Mouse (Mus musculus): ENCODE results near the gene Elf2. TPM values are rescaled to one million over a fixed set of nuclear protein-coding genes. Genes with fewer than 3 reads are reported as not detected.

The Elf2 gene
- polyA plus RNA-seq, 1 experiment, result 28.1 TPM

GRCm38 (mm10) chr3:51316876-51317275 lies 23.6 kb downstream of the Elf2 start:
- no peaks in the 10 kb centered on the region for H3K27me3 ChIP-seq (replicated peaks; ENCODE audit: control insufficient read depth, insufficient read depth, low read length)
- H3K36me3 ChIP-seq (ENCODE audit: control insufficient read depth, insufficient read depth, low read length), result no peaks in the 10 kb centered on the region
- H3K4me1 ChIP-seq (ENCODE audit: control insufficient read depth, insufficient read depth, low read length), result no peaks in the 10 kb centered on the region
- H3K4me3 ChIP-seq (ENCODE audit: insufficient read depth, low read depth, low read length), result no peak overlapping the region
- no peak for DNase-seq
- TF ChIP-seq POLR2A (IDR thresholded peaks at IDR 0.05; ENCODE audit: low read depth, low read length) (no peak), CTCF (conservative IDR thresholded peaks at IDR 0.05; ENCODE audit: insufficient read depth, insufficient read length, low read depth, low read length) (no peak)
- WGBS, result 77% methylated on average over 10 of the region's 10 CpGs
- no peak overlapping the region for H3K27ac ChIP-seq (ENCODE audit: insufficient read depth, low read depth, low read length)

- WGBS, result 72% methylated on average over 9 of the region's 9 CpGs
- Histone ChIP-seq H3K4me3 (ENCODE audit: insufficient read depth, low read depth, low read length) (no peak overlapping the region), H3K27ac (ENCODE audit: insufficient read depth, low read depth, low read length) (no peak overlapping the region), H3K27me3 (replicated peaks; ENCODE audit: control insufficient read depth, insufficient read depth, low read length) (no peaks in the 10 kb centered on the region), H3K4me1 (ENCODE audit: control insufficient read depth, insufficient read depth, low read length) (no peaks in the 10 kb centered on the region), H3K36me3 (ENCODE audit: control insufficient read depth, insufficient read depth, low read length) (no peaks in the 10 kb centered on the region; the same call in 1 of the 2 replicates)
- TF ChIP-seq CTCF (conservative IDR thresholded peaks at IDR 0.05; ENCODE audit: insufficient read depth, insufficient read length, low read depth, low read length) (no peak), POLR2A (IDR thresholded peaks at IDR 0.05; ENCODE audit: low read depth, low read length) (no peak)
- DNase-seq, result no peak
These were observed 28.8 kb downstream of the Elf2 start for GRCm38 (mm10) chr3:51311638-51312037.

- 44% methylated on average over 7 of the region's 7 CpGs for WGBS
- Histone ChIP-seq H3K4me3 (ENCODE audit: insufficient read depth, low read depth, low read length) (no peak overlapping the region), H3K4me1 (ENCODE audit: control insufficient read depth, insufficient read depth, low read length) (no peaks in the 10 kb centered on the region), H3K36me3 (ENCODE audit: control insufficient read depth, insufficient read depth, low read length) (no peaks in the 10 kb centered on the region; the same call in 1 of the 2 replicates), H3K27me3 (replicated peaks; ENCODE audit: control insufficient read depth, insufficient read depth, low read length) (no peaks in the 10 kb centered on the region), H3K27ac (ENCODE audit: insufficient read depth, low read depth, low read length) (no peak overlapping the region)
- TF ChIP-seq POLR2A (IDR thresholded peaks at IDR 0.05; ENCODE audit: low read depth, low read length) (no peak), CTCF (conservative IDR thresholded peaks at IDR 0.05; ENCODE audit: insufficient read depth, insufficient read length, low read depth, low read length) (no peak)
- no peak for DNase-seq
These were observed 30.4 kb downstream of the Elf2 start for GRCm38 (mm10) chr3:51310098-51310497.

GRCm38 (mm10) chr3:51306621-51307020 lies 33.8 kb downstream of the Elf2 start:
- Histone ChIP-seq H3K27ac (ENCODE audit: insufficient read depth, low read depth, low read length) (no peak overlapping the region), H3K4me3 (ENCODE audit: insufficient read depth, low read depth, low read length) (no peak overlapping the region), H3K27me3 (replicated peaks; ENCODE audit: control insufficient read depth, insufficient read depth, low read length) (no peaks in the 10 kb centered on the region), H3K36me3 (ENCODE audit: control insufficient read depth, insufficient read depth, low read length) (no peaks in the 10 kb centered on the region; the same call in 1 of the 2 replicates), H3K4me1 (ENCODE audit: control insufficient read depth, insufficient read depth, low read length) (no peaks in the 10 kb centered on the region)
- TF ChIP-seq CTCF (conservative IDR thresholded peaks at IDR 0.05; ENCODE audit: insufficient read depth, insufficient read length, low read depth, low read length) (no peak), POLR2A (IDR thresholded peaks at IDR 0.05; ENCODE audit: low read depth, low read length) (no peak)
- 79% methylated on average over 2 of the region's 2 CpGs for WGBS
- no peak for DNase-seq

- H3K27me3 ChIP-seq (replicated peaks; ENCODE audit: control insufficient read depth, insufficient read depth, low read length), result no peaks in the 10 kb centered on the region
- no peaks in the 10 kb centered on the region for H3K4me1 ChIP-seq (ENCODE audit: control insufficient read depth, insufficient read depth, low read length)
- WGBS, result 92% methylated on average over 8 of the region's 8 CpGs
- no peak overlapping the region for H3K4me3 ChIP-seq (ENCODE audit: insufficient read depth, low read depth, low read length)
- no peaks in the 10 kb centered on the region; the same call in 1 of the 2 replicates for H3K36me3 ChIP-seq (ENCODE audit: control insufficient read depth, insufficient read depth, low read length)
- TF ChIP-seq CTCF (conservative IDR thresholded peaks at IDR 0.05; ENCODE audit: insufficient read depth, insufficient read length, low read depth, low read length) (no peak), POLR2A (IDR thresholded peaks at IDR 0.05; ENCODE audit: low read depth, low read length) (no peak)
- no peak overlapping the region for H3K27ac ChIP-seq (ENCODE audit: insufficient read depth, low read depth, low read length)
- DNase-seq, result no peak
These were observed 34.5 kb downstream of the Elf2 start for GRCm38 (mm10) chr3:51305961-51306360.

GRCm38 (mm10) chr3:51302971-51303476 lies 37.4 kb downstream of the Elf2 start:
- no peak for TF ChIP-seq POLR2A (IDR thresholded peaks at IDR 0.05; ENCODE audit: low read depth, low read length)
- TF ChIP-seq CTCF (conservative IDR thresholded peaks at IDR 0.05; ENCODE audit: insufficient read depth, insufficient read length, low read depth, low read length), result no peak
- Histone ChIP-seq H3K27me3 (replicated peaks; ENCODE audit: control insufficient read depth, insufficient read depth, low read length) (no peaks in the 10 kb centered on the region), H3K4me1 (ENCODE audit: control insufficient read depth, insufficient read depth, low read length) (no peaks in the 10 kb centered on the region), H3K27ac (ENCODE audit: insufficient read depth, low read depth, low read length) (no peak overlapping the region), H3K4me3 (ENCODE audit: insufficient read depth, low read depth, low read length) (no peak overlapping the region), H3K36me3 (ENCODE audit: control insufficient read depth, insufficient read depth, low read length) (no peaks in the 10 kb centered on the region; the same call in 1 of the 2 replicates)
- WGBS, result 72% methylated on average over 3 of the region's 3 CpGs
- no peak for DNase-seq

GRCm38 (mm10) chr3:51301583-51301982 lies 38.9 kb downstream of the Elf2 start:
- Histone ChIP-seq H3K36me3 (ENCODE audit: control insufficient read depth, insufficient read depth, low read length) (no peaks in the 10 kb centered on the region), H3K27ac (ENCODE audit: insufficient read depth, low read depth, low read length) (no peak overlapping the region), H3K4me3 (ENCODE audit: insufficient read depth, low read depth, low read length) (no peak overlapping the region), H3K27me3 (replicated peaks; ENCODE audit: control insufficient read depth, insufficient read depth, low read length) (no peaks in the 10 kb centered on the region), H3K4me1 (ENCODE audit: control insufficient read depth, insufficient read depth, low read length) (no peaks in the 10 kb centered on the region)
- TF ChIP-seq CTCF (conservative IDR thresholded peaks at IDR 0.05; ENCODE audit: insufficient read depth, insufficient read length, low read depth, low read length) (no peak), POLR2A (IDR thresholded peaks at IDR 0.05; ENCODE audit: low read depth, low read length) (no peak)
- peak; percentile 54 for DNase-seq
- WGBS, result 65% methylated on average over 6 of the region's 6 CpGs
